Mouse (Mus musculus) small intestine, adult 2 months (tissue): ENCODE measurements at regions not wholly inside any gene's neighbourhood (a gene's known extent, or its start where the extent isn't known, plus 50 kb on each side); places are given as distances from the start of the nearest gene placed in this dataset.

Experiments
- CTCF ChIP-seq: fragments of 200-500 bp; IDR thresholded peaks from 2 replicates; pipeline ENCODE4 v1.5.1; 2012; ENCODE audit warnings: low read depth, mild to moderate bottlenecking, control low read depth, inconsistent platforms, low read length, moderate library complexity, mixed read lengths; ENCODE audit not compliant: insufficient replicate concordance, insufficient read length; ENCODE audit errors: extremely low read depth
- POLR2A ChIP-seq: fragments of 200-500 bp; IDR thresholded peaks from 2 replicates; pipeline ENCODE4 v1.6.1; 2012; ENCODE audit warnings: low read depth, mild to moderate bottlenecking, control low read depth, inconsistent platforms, low read length, moderate library complexity

DNA sequence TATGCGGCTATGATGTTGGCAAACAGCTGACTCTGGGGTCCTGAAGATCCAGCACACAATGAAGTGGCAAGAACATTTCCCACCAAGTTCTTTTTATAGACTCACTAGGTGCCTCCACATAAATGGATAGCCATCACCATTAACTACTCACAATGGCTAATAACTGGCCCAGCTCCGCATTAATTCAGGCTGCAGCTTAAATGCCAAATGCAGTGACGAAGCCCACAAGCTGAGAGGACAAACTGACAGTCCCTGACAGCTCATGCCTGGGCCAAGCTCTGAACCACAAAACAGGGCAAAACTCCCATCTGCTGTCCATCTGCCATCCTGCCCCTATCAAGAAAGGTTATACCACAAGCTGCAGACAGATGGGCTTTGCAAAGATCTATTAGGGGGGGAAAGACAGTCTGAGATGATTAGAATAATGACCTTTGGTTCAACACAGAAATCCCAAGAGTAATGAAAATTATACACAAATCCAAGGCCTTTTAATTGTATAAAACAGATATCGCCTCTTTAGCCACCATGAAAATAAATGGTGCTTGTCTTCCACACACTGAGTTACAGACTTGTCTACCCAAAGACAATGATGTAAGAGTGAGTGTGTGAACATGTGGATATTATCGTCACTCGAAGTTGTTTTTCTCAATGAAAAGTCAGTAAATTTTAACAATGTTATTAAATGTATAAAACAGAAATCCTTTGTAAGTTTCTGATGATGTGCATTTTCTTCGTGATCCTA, 224.1 kb downstream of the Gm11361 start:
- no peak for TF ChIP-seq CTCF
- no peak for TF ChIP-seq POLR2A
